In the genomic region with DNA sequence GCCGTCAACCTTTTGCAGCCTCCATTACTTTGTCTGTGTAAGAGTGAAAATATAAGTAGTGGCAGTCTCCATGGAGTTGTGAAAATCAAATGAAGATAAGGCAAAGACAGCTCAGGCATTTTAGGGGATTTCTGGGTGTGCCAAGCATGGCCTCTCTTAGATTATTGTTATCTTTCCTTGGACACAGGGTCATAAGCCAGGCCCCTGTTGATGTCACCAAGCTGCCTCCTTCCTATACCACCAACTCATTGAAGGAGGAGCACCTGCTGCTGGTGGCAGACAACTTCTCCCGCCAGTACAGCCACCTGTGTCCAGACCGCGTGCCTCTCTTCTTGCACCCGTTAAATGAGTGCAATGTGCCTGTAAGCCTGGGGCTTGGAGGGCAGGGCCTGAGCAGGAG, we compare ENCODE assay signal across 33 mouse cellular contexts. TPM values are rescaled to one million over a fixed set of nuclear protein-coding genes. Genes with fewer than 3 reads are reported as not detected.
DNase-seq lines count a peak whose midpoint lies in the region; ATAC-seq and TF ChIP-seq lines count a peak whose summit lies in the region.
"Had no signal": no experiment of that assay in that cellular context is flagged by ENCODE, and none has a peak within 500 bp of the region (broad histone marks: within the 10 kb centered on the region; RNA-seq: fewer than 3 reads in every experiment).

No protein-coding gene starts in this region.

- no peak overlapping the region for H3K9ac ChIP-seq in MEL (ENCODE audit: control insufficient read depth, low read depth, low read length, poor library complexity, severe bottlenecking)
- no peak overlapping the region for H3K9ac ChIP-seq in liver, embryonic 11.5 days (ENCODE audit: low read depth, low read length)
- H3K9ac ChIP-seq in liver, embryonic 16.5 days (ENCODE audit: low read depth, low read length) = 0 out of 2 replicates have a peak overlapping the region, but pooled peaks have one; percentile 19
- no peak overlapping the region for H3K9ac ChIP-seq in forebrain, embryonic 14.5 days (ENCODE audit: low read length)
- H3K9ac ChIP-seq: embryonic facial prominence, embryonic 13.5 days; heart, embryonic 13.5 days; intestine, embryonic 15.5 days; midbrain, embryonic 15.5 days; neural tube, embryonic 15.5 days had no signal

- no peak for ATAC-seq in megakaryocyte, adult 5-6 weeks (ENCODE audit: poor library complexity, severe bottlenecking)
- ATAC-seq in liver, embryonic 11.5 days (replicated peaks; ENCODE audit: low FRiP score) = peak; percentile 84
- ATAC-seq in liver, embryonic 16.5 days (ENCODE audit: low read depth) = peak; percentile 71
- ATAC-seq in forebrain, embryonic 14.5 days = no peak
- ATAC-seq: forebrain, embryonic 16.5 days; hindbrain, postnatal 0 days; intestine, embryonic 15.5 days; midbrain, embryonic 15.5 days had no signal

- H3K4me3 ChIP-seq in megakaryocyte, embryonic 14.5 days (replicated peaks) = peak overlapping the region; percentile 30
- no peak overlapping the region for H3K4me3 ChIP-seq in MEL (ENCODE audit: control insufficient read depth in 1 of 2, insufficient read depth in 1 of 2, low read depth in 2 of 2, low read length in 2 of 2)
- H3K4me3 ChIP-seq in liver, embryonic 11.5 days (ENCODE audit: low read depth, low read length) = no peak overlapping the region
- H3K4me3 ChIP-seq in liver, embryonic 16.5 days (ENCODE audit: low read depth, low read length) = no peak overlapping the region
- H3K4me3 ChIP-seq in forebrain, embryonic 14.5 days (ENCODE audit: low read depth, low read length) = no peak overlapping the region
- H3K4me3 ChIP-seq: embryonic facial prominence, embryonic 13.5 days; forebrain, embryonic 10.5 days; heart, adult 2 months; heart, embryonic 13.5 days; intestine, embryonic 15.5 days; midbrain, embryonic 10.5 days; midbrain, embryonic 15.5 days; neural tube, embryonic 15.5 days had no signal

- no peaks in the 10 kb centered on the region for H3K27me3 ChIP-seq in megakaryocyte, embryonic 14.5 days (replicated peaks)
- H3K27me3 ChIP-seq in MEL (ENCODE audit: control insufficient read depth in 1 of 2, insufficient read depth in 2 of 2, low read length in 2 of 2) = no peaks in the 10 kb centered on the region
- H3K27me3 ChIP-seq in liver, embryonic 11.5 days (replicated peaks; ENCODE audit: control insufficient read depth, insufficient read depth, low read length) = no peaks in the 10 kb centered on the region
- H3K27me3 ChIP-seq in liver, embryonic 16.5 days (ENCODE audit: control insufficient read depth, insufficient read depth, low read depth, low read length) = no peaks in the 10 kb centered on the region
- H3K27me3 ChIP-seq in forebrain, embryonic 14.5 days (replicated peaks; ENCODE audit: control insufficient read depth, insufficient read depth, low read length) = no peaks in the 10 kb centered on the region
- H3K27me3 ChIP-seq: embryonic facial prominence, embryonic 13.5 days; heart, embryonic 13.5 days; intestine, embryonic 15.5 days; midbrain, embryonic 15.5 days; neural tube, embryonic 15.5 days had no signal

- H3K79me2 ChIP-seq in MEL (ENCODE audit: control insufficient read depth, insufficient read depth, low read length, poor library complexity) = no peaks in the 10 kb centered on the region

- TF ChIP-seq POLR2A in MEL (IDR thresholded peaks at IDR 0.05; ENCODE audit: control insufficient read depth in 1 of 2, insufficient read depth in 1 of 2, low read depth in 1 of 2, low read length in 2 of 2, poor library complexity in 1 of 2) = no peak

- H3K4me1 ChIP-seq in megakaryocyte, embryonic 14.5 days = peaks cover 94% of the 10 kb centered on the region
- peaks cover 9 to 37% of the 10 kb centered on the region in 2 experiments for H3K4me1 ChIP-seq in MEL (ENCODE audit: control insufficient read depth in 1 of 2, insufficient read depth in 2 of 2, low read length in 2 of 2)
- peaks cover 32% of the 10 kb centered on the region for H3K4me1 ChIP-seq in liver, embryonic 11.5 days (replicated peaks; ENCODE audit: control insufficient read depth, insufficient read depth, low read length)
- H3K4me1 ChIP-seq in liver, embryonic 16.5 days (ENCODE audit: control insufficient read depth, low read depth, low read length) = peaks cover 18% of the 10 kb centered on the region
- H3K4me1 ChIP-seq in forebrain, embryonic 14.5 days (ENCODE audit: control insufficient read depth, insufficient read depth, low read length) = no peaks in the 10 kb centered on the region
- H3K4me1 ChIP-seq: embryonic facial prominence, embryonic 13.5 days; intestine, embryonic 15.5 days; midbrain, embryonic 15.5 days had no signal

- H3K27ac ChIP-seq in MEL (ENCODE audit: control insufficient read depth, low read depth, low read length) = no peak overlapping the region
- no peak overlapping the region for H3K27ac ChIP-seq in liver, embryonic 11.5 days (ENCODE audit: low read depth, low read length)
- no peak overlapping the region for H3K27ac ChIP-seq in liver, embryonic 16.5 days (ENCODE audit: low read length)
- H3K27ac ChIP-seq in forebrain, embryonic 14.5 days (ENCODE audit: low read depth, low read length) = no peak overlapping the region
- H3K27ac ChIP-seq: embryonic facial prominence, embryonic 13.5 days; forebrain, embryonic 10.5 days; heart, adult 2 months; heart, embryonic 13.5 days; hindbrain, postnatal 0 days; intestine, embryonic 15.5 days; midbrain, embryonic 10.5 days; midbrain, embryonic 15.5 days; neural tube, embryonic 15.5 days had no signal

- TF ChIP-seq EP300 in MEL (IDR thresholded peaks at IDR 0.05; ENCODE audit: low read depth in 1 of 2, low read length in 2 of 2) = peak in 1 of 2 experiments; percentile 22; a peak in 1 of 4 replicates

- TF ChIP-seq CTCF in MEL (IDR thresholded peaks at IDR 0.05 in 2 of 3, conservative IDR thresholded peaks at IDR 0.05 in 1 of 3; ENCODE audit: control insufficient read depth in 1 of 3, insufficient read depth in 1 of 3, low read depth in 2 of 3, low read length in 3 of 3, poor library complexity in 1 of 3, severe bottlenecking in 1 of 3) = no peak

- DNase-seq in MEL (ENCODE audit: low read depth, low spot score) = peak; percentile 16
- DNase-seq in liver, embryonic 11.5 days (ENCODE audit: low spot score) = no peak
- no peak for DNase-seq in spleen, adult 18-20 months
- no peak for DNase-seq in forebrain, embryonic 14.5 days (ENCODE audit: low spot score)
- DNase-seq in frontal cortex, postnatal 14 days (ENCODE audit: low spot score in 2 of 2) = no peak
- DNase-seq: adrenal gland, postnatal 14 days; cerebellum, adult 18-20 months; cerebellum, postnatal 10 days; heart, adult 2 months; heart, postnatal 14 days; kidney, adult 9 months; kidney, postnatal 10 days; layer of hippocampus, postnatal 36 days; lung, postnatal 36 days; retina, postnatal 1 day; right cerebral cortex, postnatal 25 days had no signal

- H3K36me3 ChIP-seq in megakaryocyte, embryonic 14.5 days (replicated peaks; ENCODE audit: low read length) = peaks cover 36% of the 10 kb centered on the region
- peaks cover 0 to 17% of the 10 kb centered on the region in 2 experiments; a peak in 2 of 4 replicates for H3K36me3 ChIP-seq in MEL (ENCODE audit: control insufficient read depth in 1 of 2, insufficient read depth in 2 of 2, low read length in 2 of 2)
- no peaks in the 10 kb centered on the region for H3K36me3 ChIP-seq in liver, embryonic 11.5 days (ENCODE audit: control insufficient read depth, insufficient read depth, low read length)
- no peaks in the 10 kb centered on the region for H3K36me3 ChIP-seq in liver, embryonic 16.5 days (ENCODE audit: control insufficient read depth, insufficient read depth)
- no peaks in the 10 kb centered on the region for H3K36me3 ChIP-seq in forebrain, embryonic 14.5 days (ENCODE audit: control insufficient read depth, insufficient read depth, low read length)
- H3K36me3 ChIP-seq: embryonic facial prominence, embryonic 13.5 days; forebrain, embryonic 10.5 days; heart, embryonic 13.5 days; intestine, embryonic 15.5 days; midbrain, embryonic 10.5 days; midbrain, embryonic 15.5 days; neural tube, embryonic 15.5 days had no signal

- H3K9me3 ChIP-seq in megakaryocyte, embryonic 14.5 days = no peaks in the 10 kb centered on the region
- no peaks in the 10 kb centered on the region for H3K9me3 ChIP-seq in MEL (replicated peaks; ENCODE audit: insufficient read depth, low read length)
- H3K9me3 ChIP-seq in liver, embryonic 11.5 days (ENCODE audit: control insufficient read depth, low read length) = no peaks in the 10 kb centered on the region
- H3K9me3 ChIP-seq in liver, embryonic 16.5 days (replicated peaks; ENCODE audit: control insufficient read depth, low read length) = no peaks in the 10 kb centered on the region; the same call in 1 of the 2 replicates
- no peaks in the 10 kb centered on the region for H3K9me3 ChIP-seq in forebrain, embryonic 14.5 days (replicated peaks; ENCODE audit: control insufficient read depth, low read length)
- H3K9me3 ChIP-seq: embryonic facial prominence, embryonic 13.5 days; forebrain, embryonic 10.5 days; heart, embryonic 13.5 days; intestine, embryonic 15.5 days; midbrain, embryonic 10.5 days; midbrain, embryonic 15.5 days; neural tube, embryonic 15.5 days had no signal

- no peak for TF ChIP-seq RAD21 in MEL (IDR thresholded peaks at IDR 0.05; ENCODE audit: low read depth, low read length)

- H3K4me2 ChIP-seq in liver, embryonic 11.5 days = no peak overlapping the region
- H3K4me2 ChIP-seq in liver, embryonic 16.5 days (ENCODE audit: low read depth, low read length) = peak overlapping the region; percentile 19; the same call in 1 of the 2 replicates
- H3K4me2 ChIP-seq in forebrain, embryonic 14.5 days (ENCODE audit: low read length) = no peak overlapping the region
- H3K4me2 ChIP-seq: embryonic facial prominence, embryonic 13.5 days; heart, embryonic 13.5 days; intestine, embryonic 15.5 days; midbrain, embryonic 15.5 days; neural tube, embryonic 15.5 days had no signal

- WGBS in liver, embryonic 11.5 days = 71% methylated on average over 5 of the region's 5 CpGs
- WGBS in liver, embryonic 16.5 days (ENCODE audit: insufficient replicate concordance) = 21% methylated on average over 5 of the region's 5 CpGs
- 79% methylated on average over 5 of the region's 5 CpGs for WGBS in forebrain, embryonic 14.5 days

RNA-seq across cellular contexts. Expression of gene Drc7, which starts 1.5 kb away (rescaled TPM):
- polyA plus RNA-seq in megakaryocyte, embryonic 14.5 days (2012; ENCODE audit: insufficient read depth, low replicate concordance) = 0.51 TPM in 1 of 2 replicates, not detected in the other
- total RNA-seq in megakaryocyte, adult 5-6 weeks (2015) = 0.38 and 0.52 TPM in 2 replicates
- total RNA-seq in megakaryocyte, adult 5-6 weeks (2017) = 0.18 and 0.33 TPM in 2 replicates
- 0.04 TPM in 1 of 2 replicates, not detected in the other for total RNA-seq in MEL (2012; rRNA removed)
- polyA plus RNA-seq in MEL (2012; ENCODE audit: insufficient read depth in 1 of 2, insufficient read length in 2 of 2, low read depth in 1 of 2, low replicate concordance in 2 of 2, missing spikeins in 1 of 2) = under 1 TPM in 1 of 2 experiments, not detected in 1; 0.07 TPM
- polyA plus RNA-seq in liver, embryonic 11.5 days (2014; fragmentation: Nextera tagmentation; extraction: Ambion mirVana) = 0.26 TPM in 1 of 2 replicates, not detected in the other
- 0.44 and 0.50 TPM in 2 replicates for polyA plus RNA-seq in liver, embryonic 16.5 days (2015; fragmentation: Nextera tagmentation; extraction: Ambion mirVana)
- 0.71 and 1.2 TPM in 2 replicates for polyA plus RNA-seq in forebrain, embryonic 14.5 days (2014; fragmentation: Nextera tagmentation; extraction: Ambion mirVana)
- total RNA-seq: adrenal gland, postnatal 14 days; gastrocnemius, adult 8-10 months; gastrocnemius, postnatal 4 days; heart, adult 2 months; liver, adult 2 months had no signal
- polyA plus RNA-seq: heart, embryonic 13.5 days; intestine, embryonic 15.5 days; large intestine, adult 2 months; liver, adult 2 months; urinary bladder, adult 2 months had no signal

RNA-seq across cellular contexts. Expression of gene Katnb1, which starts 24.6 kb away (rescaled TPM):
- polyA plus RNA-seq in megakaryocyte, embryonic 14.5 days (2012; ENCODE audit: insufficient read depth, low replicate concordance) = 17.2 and 46.5 TPM in 2 replicates
- 3.7 and 6.7 TPM in 2 replicates for total RNA-seq in megakaryocyte, adult 5-6 weeks (2015)
- 15.6 and 21.8 TPM in 2 replicates for total RNA-seq in megakaryocyte, adult 5-6 weeks (2017)
- 13.6 and 14.2 TPM in 2 replicates for total RNA-seq in MEL (2012; rRNA removed)
- 10 to 100 TPM in 1 of 2 experiments, not detected in 1; 23.8 TPM for polyA plus RNA-seq in MEL (2012; ENCODE audit: insufficient read depth in 1 of 2, insufficient read length in 2 of 2, low read depth in 1 of 2, low replicate concordance in 2 of 2, missing spikeins in 1 of 2)
- polyA plus RNA-seq in liver, embryonic 11.5 days (2014; fragmentation: Nextera tagmentation; extraction: Ambion mirVana) = 25.1 and 26.6 TPM in 2 replicates
- polyA plus RNA-seq in liver, embryonic 16.5 days (2015; fragmentation: Nextera tagmentation; extraction: Ambion mirVana) = 8.2 and 9.6 TPM in 2 replicates
- polyA plus RNA-seq in forebrain, embryonic 14.5 days (2014; fragmentation: Nextera tagmentation; extraction: Ambion mirVana) = 26.2 and 37.0 TPM in 2 replicates

RNA-seq across cellular contexts. Expression of gene Adgrg3, which starts 38.9 kb away (rescaled TPM):
- polyA plus RNA-seq in megakaryocyte, embryonic 14.5 days (2012; ENCODE audit: insufficient read depth, low replicate concordance) = 111 and 126 TPM in 2 replicates
- total RNA-seq in megakaryocyte, adult 5-6 weeks (2015) = 15.5 and 21.6 TPM in 2 replicates
- 28.8 and 38.7 TPM in 2 replicates for total RNA-seq in megakaryocyte, adult 5-6 weeks (2017)
- total RNA-seq in MEL (2012; rRNA removed) = not detected in 2 replicates
- under 1 TPM in 1 of 2 experiments, not detected in 1; 0.08 TPM for polyA plus RNA-seq in MEL (2012; ENCODE audit: insufficient read depth in 1 of 2, insufficient read length in 2 of 2, low read depth in 1 of 2, low replicate concordance in 2 of 2, missing spikeins in 1 of 2)
- 11.8 and 11.9 TPM in 2 replicates for polyA plus RNA-seq in liver, embryonic 11.5 days (2014; fragmentation: Nextera tagmentation; extraction: Ambion mirVana)
- polyA plus RNA-seq in liver, embryonic 16.5 days (2015; fragmentation: Nextera tagmentation; extraction: Ambion mirVana) = 8.3 and 9.1 TPM in 2 replicates
- 1.2 TPM in 2 replicates for polyA plus RNA-seq in forebrain, embryonic 14.5 days (2014; fragmentation: Nextera tagmentation; extraction: Ambion mirVana)

Comparison
In these comparisons a context has a peak if more than half of its experiments do, and no peak if none do; other contexts are left out.
1. ATAC-seq: peak in liver, embryonic 11.5 days (single experiment) and liver, embryonic 16.5 days (single experiment); none in megakaryocyte, adult 5-6 weeks (single experiment) and forebrain, embryonic 14.5 days (single experiment).